17 mouse cellular contexts compared by ENCODE assay signal in genomic region chr7:127866434-127866833, GRCm38 (mm10). TPM values are rescaled to one million over a fixed set of nuclear protein-coding genes. Genes with fewer than 3 reads are reported as not detected.
"Had no signal": no experiment of that assay in that cellular context is flagged by ENCODE, and none has a peak within 500 bp of the region (broad histone marks: within the 10 kb centered on the region; RNA-seq: fewer than 3 reads in every experiment).

No protein-coding gene starts in this region.

- H3K4me2 ChIP-seq: limb, embryonic 15.5 days; liver, embryonic 12.5 days; lung, embryonic 15.5 days; midbrain, embryonic 13.5 days had no signal

- H3K4me1 ChIP-seq: lung, embryonic 15.5 days had no signal

- H3K27ac ChIP-seq: limb, embryonic 15.5 days; liver, embryonic 12.5 days; lung, embryonic 15.5 days; midbrain, embryonic 13.5 days had no signal

- H3K9me3 ChIP-seq: limb, embryonic 15.5 days; liver, embryonic 12.5 days; lung, embryonic 15.5 days; midbrain, embryonic 13.5 days had no signal

- H3K27me3 ChIP-seq: limb, embryonic 15.5 days; liver, embryonic 12.5 days; lung, embryonic 15.5 days; midbrain, embryonic 13.5 days had no signal

- ATAC-seq: liver, embryonic 12.5 days; midbrain, embryonic 13.5 days had no signal

- H3K9ac ChIP-seq: limb, embryonic 15.5 days; liver, embryonic 12.5 days; lung, embryonic 15.5 days; midbrain, embryonic 13.5 days had no signal

- H3K4me3 ChIP-seq: limb, embryonic 15.5 days; liver, embryonic 12.5 days; lung, embryonic 15.5 days; midbrain, embryonic 13.5 days; myocyte had no signal

- DNase-seq: kidney, adult 8-10 months; kidney, postnatal 25 days; layer of hippocampus, adult 9-11 months; layer of hippocampus, postnatal 36 days; retina, postnatal 1 day; thymus, postnatal 36 days had no signal

RNA-seq across cellular contexts. Expression of gene Gm21974, which starts 28.8 kb away (rescaled TPM):
- polyA plus RNA-seq: limb, embryonic 11.5 days; limb, embryonic 15.5 days; liver, embryonic 12.5 days; liver, embryonic 16.5 days; lung, embryonic 15.5 days; midbrain, embryonic 13.5 days; myocyte; neural tube, embryonic 11.5 days; spleen, adult 2 months; stomach, embryonic 16.5 days; thymus, postnatal 0 days had no signal
